Mouse (Mus musculus) heart, adult 2 months (tissue): ENCODE measurements around the gene Slc35e3.

ENCODE experiments used
- CTCF ChIP-seq: fragments of 200-600 bp; IDR thresholded peaks from 2 replicates; pipeline ENCODE4 v1.8.1; 2022; ENCODE audit warnings: antibody characterized with exemption, mild to moderate bottlenecking, moderate library complexity
- EP300 ChIP-seq: fragments of 200-500 bp; IDR thresholded peaks from 2 replicates; pipeline ENCODE4 v1.6.1; 2011; ENCODE audit warnings: low read depth, low read length, control low read depth; ENCODE audit not compliant: insufficient read depth
- POLR2A ChIP-seq: fragments of 200-500 bp; IDR thresholded peaks from 2 replicates; pipeline ENCODE4 v1.6.1; 2011; ENCODE audit warnings: mild to moderate bottlenecking, low read depth, low read length, control low read depth; ENCODE audit not compliant: insufficient read depth

DNA sequence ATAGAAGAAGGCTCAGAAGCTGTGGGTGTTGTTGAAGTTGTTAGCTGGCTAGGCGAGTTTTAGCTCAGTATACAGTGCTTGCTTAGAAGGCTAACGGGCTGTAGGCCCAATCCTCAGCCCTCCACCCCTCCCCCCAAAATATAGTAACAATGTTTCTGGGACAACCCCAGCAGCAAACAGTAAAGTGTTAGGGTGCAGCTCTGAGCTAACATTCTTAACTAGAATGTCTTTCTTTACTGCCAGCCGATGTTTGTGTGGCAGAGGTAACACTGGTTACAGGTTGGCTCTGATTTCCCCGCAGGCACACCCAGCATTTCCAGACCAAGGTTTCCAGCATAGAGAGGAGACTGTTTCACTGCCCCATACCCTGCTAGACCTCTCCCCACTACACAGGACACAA lies 2.2 kb downstream of the Slc35e3 start:
- TF ChIP-seq POLR2A (no peak), CTCF (no peak), EP300 (no peak)
